Mouse (Mus musculus) spleen, postnatal 14 days (tissue): ENCODE data around the gene Arhgap4.

Experiments
- DNase-seq, 2 experiments: peaks; one replicate each; pipeline ENCODE4 v3.0.0; 2021 to 2022; ENCODE audit warnings: low spot score in 2 of 2

The Arhgap4 gene

GRCm38 (mm10) chrX:73914827-73915703 lies 6.6 kb downstream of the Arhgap4 start:
- peak; percentile 69 to 74 for DNase-seq

- DNase-seq, result peak; percentile 11 to 20
Measured at GRCm38 (mm10) chrX:73911588-73911987, 10.1 kb downstream of the Arhgap4 start.

- DNase-seq, result peak; percentile 34 to 46
Measured at GRCm38 (mm10) chrX:73911156-73911555, 10.5 kb downstream of the Arhgap4 start.

- DNase-seq, result no peak
Measured at GRCm38 (mm10) chrX:73910451-73910850, 11.2 kb downstream of the Arhgap4 start.

- no peak for DNase-seq
Measured at GRCm38 (mm10) chrX:73910049-73910448, 11.6 kb downstream of the Arhgap4 start.

- no peak for DNase-seq
Measured at GRCm38 (mm10) chrX:73897959-73898358, 23.7 kb downstream of the Arhgap4 start.

GRCm38 (mm10) chrX:73895719-73896118 lies 26.0 kb downstream of the Arhgap4 start, which contains the start of gene L1cam:
Gene L1cam (minus strand): TSS chrX:73896105.
- DNase-seq, result peak; percentile 23 to 42

- DNase-seq, result no peak
Measured at GRCm38 (mm10) chrX:73892833-73893232, 28.8 kb downstream of the Arhgap4 start.

- no peak for DNase-seq
Measured at GRCm38 (mm10) chrX:73891551-73892152, 30.0 kb downstream of the Arhgap4 start, which contains the start of gene Avpr2. Gene Avpr2 (plus strand): TSS chrX:73892102.

- DNase-seq, result no peak
Measured at GRCm38 (mm10) chrX:73881463-73881862, 40.2 kb downstream of the Arhgap4 start.

- no peak for DNase-seq
Measured at GRCm38 (mm10) chrX:73881036-73881427, 40.6 kb downstream of the Arhgap4 start.

- peak; percentile 12 to 23 for DNase-seq
Measured at GRCm38 (mm10) chrX:73880194-73881035, 41.3 kb downstream of the Arhgap4 start.

GRCm38 (mm10) chrX:73877014-73877413 lies 44.7 kb downstream of the Arhgap4 start:
- no peak for DNase-seq

GRCm38 (mm10) chrX:73875881-73876280 lies 45.8 kb downstream of the Arhgap4 start:
- DNase-seq, result no peak

- DNase-seq, result no peak
Measured at GRCm38 (mm10) chrX:73871956-73872355, 49.7 kb downstream of the Arhgap4 start.

- no peak for DNase-seq
Measured at GRCm38 (mm10) chrX:73871474-73871873, 50.2 kb downstream of the Arhgap4 start.

- DNase-seq, result no peak
Measured at GRCm38 (mm10) chrX:73869334-73869733, 52.3 kb downstream of the Arhgap4 start.

- no peak for DNase-seq
Measured at GRCm38 (mm10) chrX:73867852-73868251, 53.8 kb downstream of the Arhgap4 start.

GRCm38 (mm10) chrX:73867256-73867655 lies 54.4 kb downstream of the Arhgap4 start:
- DNase-seq, result no peak

GRCm38 (mm10) chrX:73864692-73865091 lies 57.0 kb downstream of the Arhgap4 start:
- DNase-seq, result no peak

- DNase-seq, result no peak
Measured at GRCm38 (mm10) chrX:73855087-73855408, 66.6 kb downstream of the Arhgap4 start.
